ENCODE assay signal across 18 mouse cellular contexts in genomic region chr3:146620101-146620500, GRCm38 (mm10). TPM values are rescaled to one million over a fixed set of nuclear protein-coding genes. Genes with fewer than 3 reads are reported as not detected.
A peak's percentile ranks its signal among the peaks of the same experiment; 100 is the strongest.
DNase-seq lines count a peak whose midpoint lies in the region; TF ChIP-seq lines count a peak whose summit lies in the region.
"Had no signal": no experiment of that assay in that cellular context is flagged by ENCODE, and none has a peak within 500 bp of the region (broad histone marks: within the 10 kb centered on the region; RNA-seq: fewer than 3 reads in every experiment).

No protein-coding gene starts in this region.

- intact Hi-C loops in heart, postnatal 25 days (cut with DNase I) = no loop called here

- no peak overlapping the region; the same call in 1 of the 2 replicates for H3K4me3 ChIP-seq in layer of hippocampus, adult 2 months
- H3K4me3 ChIP-seq: forebrain, embryonic 13.5 days; limb, embryonic 15.5 days; midbrain, embryonic 12.5 days had no signal

- DNase-seq in heart, adult 11 months = peak; percentile 29
- no peak for DNase-seq in heart, postnatal 25 days (ENCODE audit: low spot score)
- DNase-seq in layer of hippocampus, adult 2 months (ENCODE audit: low spot score in 2 of 2) = peak; percentile 23 to 41
- no peak for DNase-seq in layer of hippocampus, adult 9-10 months (ENCODE audit: low spot score)
- peak; percentile 42 to 50 for DNase-seq in frontal cortex, postnatal 25 days (ENCODE audit: low spot score in 2 of 2)
- DNase-seq in left cerebral cortex, adult 8-10 months (ENCODE audit: low spot score in 2 of 2) = peak; percentile 45 to 81
- DNase-seq in kidney, adult 18-20 months = no peak
- DNase-seq in gastrocnemius, postnatal 25 days = no peak
- DNase-seq: embryo, embryonic 11 days; gastrocnemius, postnatal 14 days; lung, adult 2 months had no signal

- H3K27ac ChIP-seq in layer of hippocampus, adult 2 months = peak overlapping the region; percentile 82
- H3K27ac ChIP-seq: forebrain, embryonic 13.5 days; limb, embryonic 15.5 days; macrophage; midbrain, embryonic 12.5 days had no signal

- TF ChIP-seq CTCF in layer of hippocampus, adult 2 months (conservative IDR thresholded peaks at IDR 0.05) = no peak

RNA-seq across cellular contexts. Expression of gene Dnase2b, which starts 4.7 kb away (rescaled TPM):
- total RNA-seq in heart, postnatal 25 days (2021) = not detected
- total RNA-seq in layer of hippocampus, adult 2 months (2021) = not detected
- not detected for total RNA-seq in left cerebral cortex, adult 8-10 months (2022)
- total RNA-seq in gastrocnemius, postnatal 25 days (2021) = not detected
- total RNA-seq: adrenal gland, adult 2 months; gastrocnemius, postnatal 14 days; heart, postnatal 36 days; layer of hippocampus, adult 8-10 months had no signal

RNA-seq across cellular contexts. Expression of gene 4930503B20Rik, which starts 31.0 kb away (rescaled TPM):
- total RNA-seq in heart, postnatal 25 days (2021) = not detected
- total RNA-seq in layer of hippocampus, adult 2 months (2021) = not detected
- total RNA-seq in left cerebral cortex, adult 8-10 months (2022) = not detected
- total RNA-seq in gastrocnemius, postnatal 25 days (2021) = not detected
- total RNA-seq: adrenal gland, adult 2 months; gastrocnemius, postnatal 14 days; heart, postnatal 36 days had no signal

RNA-seq across cellular contexts. Expression of gene Uox, which starts 49.9 kb away (rescaled TPM):
- not detected for total RNA-seq in heart, postnatal 25 days (2021)
- under 1 TPM in 1 of 2 experiments, not detected in 1; 0.44 TPM for total RNA-seq in layer of hippocampus, adult 2 months (2021)
- total RNA-seq in left cerebral cortex, adult 8-10 months (2022) = under 1 TPM; 0.30 to 0.72 (median 0.50) TPM
- total RNA-seq in gastrocnemius, postnatal 25 days (2021) = not detected
- total RNA-seq: gastrocnemius, postnatal 14 days; heart, postnatal 36 days had no signal

Comparison
In these comparisons a context has a peak if more than half of its experiments do, and no peak if none do; other contexts are left out.
1. DNase-seq: peak in heart, adult 11 months (single experiment), layer of hippocampus, adult 2 months (2 of 2), frontal cortex, postnatal 25 days (2 of 2) and left cerebral cortex, adult 8-10 months (2 of 2); none in heart, postnatal 25 days (single experiment), layer of hippocampus, adult 9-10 months (single experiment), kidney, adult 18-20 months (single experiment) and gastrocnemius, postnatal 25 days (single experiment).